Mouse (Mus musculus): ENCODE data around the gene Creld2. TPM values are rescaled to one million over a fixed set of nuclear protein-coding genes. Genes with fewer than 3 reads are reported as not detected.
"Not testable (repeated sequence)": the region's sequence is repeated elsewhere in the genome, so short reads cannot be mapped to it uniquely, and the experiment has no call there.

The Creld2 gene
- total RNA-seq (2014; rRNA removed) (51.4 and 70.2 TPM in 2 replicates), polyA plus RNA-seq (2012; rRNA removed) (32.6 and 32.9 TPM in 2 replicates)

DNA sequence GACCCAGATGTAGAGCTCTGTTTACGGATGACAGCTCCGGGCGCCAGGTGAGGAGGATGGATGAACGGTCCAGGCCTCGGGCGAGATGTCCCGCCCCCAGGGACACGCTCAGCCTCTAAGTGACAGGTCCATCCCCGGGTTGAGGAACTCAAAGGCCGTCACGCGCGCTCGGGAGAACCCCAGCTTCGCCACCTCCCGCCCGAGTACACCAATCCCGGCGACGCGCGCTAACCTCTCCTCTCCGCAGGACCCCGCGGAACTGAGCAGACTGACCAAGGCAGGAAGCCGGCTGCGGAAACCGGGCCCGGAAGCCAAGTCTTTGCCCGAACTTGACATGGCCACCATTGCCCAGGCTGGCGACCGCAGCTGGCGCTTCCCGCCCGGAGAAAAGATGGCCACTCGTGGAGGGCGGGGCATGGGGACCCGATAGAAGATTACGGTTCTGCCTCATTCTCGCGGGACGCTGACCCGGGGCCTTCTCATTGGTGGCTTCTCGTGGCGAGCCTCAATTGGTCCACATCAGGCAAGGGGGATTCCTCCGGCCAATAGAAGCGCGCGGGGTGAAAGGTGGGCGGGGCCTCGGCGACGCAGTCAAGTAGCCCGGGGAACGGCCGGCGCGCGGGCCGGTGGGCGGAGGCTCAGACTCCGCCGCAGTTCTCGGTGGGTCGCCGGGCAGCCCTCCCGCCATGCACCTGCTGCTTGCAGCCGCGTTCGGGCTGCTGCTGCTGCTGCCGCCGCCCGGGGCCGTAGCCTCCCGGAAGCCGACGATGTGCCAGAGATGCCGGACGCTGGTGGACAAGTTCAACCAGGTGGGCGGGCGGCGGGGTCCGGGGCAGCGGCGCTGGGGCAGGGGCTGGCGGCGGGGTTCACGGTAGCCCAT is at the start of gene Creld2, which contains the start of gene Alg12:
Gene Creld2, plus strand, starts transcription at position 621 of the 880 bp plus-strand sequence.
Gene Alg12, minus strand, starts transcription at position 293 of the 880 bp plus-strand sequence.
- DNase-seq (ENCODE audit: extremely low read depth, low read depth, low spot score), result peak; percentile 94
- no peaks in the 10 kb centered on the region for H3K27me3 ChIP-seq (ENCODE audit: control insufficient read depth, insufficient read depth, low read length)
- H3K36me3 ChIP-seq (ENCODE audit: control insufficient read depth, insufficient read depth, low read length), result peaks cover 16% of the 10 kb centered on the region; the same call in 1 of the 2 replicates
- TF ChIP-seq POLR2A (IDR thresholded peaks at IDR 0.05; ENCODE audit: extremely low read depth, insufficient read depth, low read length), result peak; percentile 68
- no peak for TF ChIP-seq CTCF (IDR thresholded peaks at IDR 0.05; ENCODE audit: low read depth, low read length)
- H3K27ac ChIP-seq (replicated peaks; ENCODE audit: insufficient read depth, low read depth, low read length), result peak within 1 kb of the TSS; percentile 69; the same call in 1 of the 2 replicates
- H3K79me2 ChIP-seq (ENCODE audit: control insufficient read depth, insufficient read depth, low read length), result peaks cover 10% of the 10 kb centered on the region
- H3K4me1 ChIP-seq (ENCODE audit: control insufficient read depth, insufficient read depth, low read length), result peaks cover 22% of the 10 kb centered on the region
- WGBS, result under 1% methylated on average over 88 of the region's 88 CpGs
- peak within 1 kb of the TSS; percentile 88 for H3K9ac ChIP-seq (ENCODE audit: low read depth, low read length)
- H3K4me3 ChIP-seq (ENCODE audit: insufficient read depth, low read depth, low read length), result peak within 1 kb of the TSS; percentile 87

DNA sequence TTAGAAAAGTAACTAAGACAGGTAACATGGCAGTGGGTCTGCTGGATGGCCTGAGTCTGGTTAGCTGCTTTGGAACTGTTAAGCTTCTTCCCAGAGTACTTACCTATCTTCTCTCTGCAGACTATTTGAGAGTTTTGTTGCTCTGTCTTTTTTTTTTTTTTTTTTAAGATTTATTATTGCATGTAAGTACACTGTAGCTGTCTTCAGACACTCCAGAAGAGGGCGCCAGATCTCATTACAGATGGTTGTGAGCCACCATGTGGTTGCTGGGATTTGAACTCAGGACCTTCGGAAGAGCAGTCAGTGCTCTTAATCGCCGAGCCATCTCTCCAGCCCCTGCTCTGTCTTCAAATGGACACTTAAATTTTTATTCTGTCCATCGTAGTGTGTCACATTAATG is 44.8 kb upstream of the Creld2 start:
- H3K27me3 ChIP-seq (ENCODE audit: control insufficient read depth, insufficient read depth, low read length); DNase-seq (ENCODE audit: extremely low read depth, low read depth, low spot score); H3K9ac ChIP-seq (ENCODE audit: low read depth, low read length); H3K27ac ChIP-seq (replicated peaks; ENCODE audit: insufficient read depth, low read depth, low read length); H3K79me2 ChIP-seq (ENCODE audit: control insufficient read depth, insufficient read depth, low read length); H3K4me3 ChIP-seq (ENCODE audit: insufficient read depth, low read depth, low read length); H3K4me1 ChIP-seq (ENCODE audit: control insufficient read depth, insufficient read depth, low read length): not testable (repeated sequence)
- H3K36me3 ChIP-seq (ENCODE audit: control insufficient read depth, insufficient read depth, low read length), result peaks cover 15% of the 10 kb centered on the region
- WGBS, result 95% methylated on average over 5 of the region's 5 CpGs

DNA sequence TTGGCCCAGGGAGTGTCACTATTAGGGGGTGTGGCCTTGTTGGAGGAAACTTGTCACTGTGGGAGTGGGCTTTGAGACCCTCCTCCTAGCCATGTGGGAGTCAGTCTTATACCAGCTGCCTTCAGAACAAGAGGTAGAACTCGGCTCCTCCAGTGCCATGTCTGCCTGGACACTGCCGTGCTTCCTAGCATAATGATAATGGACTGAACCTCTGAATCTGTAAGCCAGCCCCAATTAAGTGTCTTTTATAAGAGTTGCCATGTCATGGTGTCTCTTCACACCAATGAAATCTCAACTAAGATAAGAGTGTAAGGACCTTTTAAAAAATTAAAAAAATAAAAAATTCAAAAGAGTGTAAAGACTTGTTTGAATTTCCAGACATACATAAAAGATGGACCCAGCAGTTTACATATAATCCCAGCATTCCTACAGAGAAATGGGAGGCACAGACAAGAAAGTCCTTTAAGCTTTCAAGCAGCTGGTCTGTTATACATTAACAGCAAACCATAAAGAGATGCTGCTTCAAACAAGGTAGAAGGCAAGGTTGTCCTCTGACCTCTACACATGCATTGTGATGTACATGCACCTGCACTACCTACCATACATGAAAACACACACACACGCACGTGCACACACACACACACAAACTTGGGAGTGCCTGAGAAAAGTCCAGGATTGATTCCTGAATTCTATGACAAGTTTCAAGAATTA is 27.2 kb upstream of the Creld2 start:
- H3K4me1 ChIP-seq (ENCODE audit: control insufficient read depth, insufficient read depth, low read length), result no peaks in the 10 kb centered on the region
- H3K4me3 ChIP-seq (ENCODE audit: insufficient read depth, low read depth, low read length), result no peak overlapping the region
- TF ChIP-seq POLR2A (IDR thresholded peaks at IDR 0.05; ENCODE audit: extremely low read depth, insufficient read depth, low read length) (no peak), CTCF (IDR thresholded peaks at IDR 0.05; ENCODE audit: low read depth, low read length) (no peak)
- no peak overlapping the region for H3K27ac ChIP-seq (replicated peaks; ENCODE audit: insufficient read depth, low read depth, low read length)
- 85% methylated on average over 4 of the region's 4 CpGs for WGBS
- H3K27me3 ChIP-seq (ENCODE audit: control insufficient read depth, insufficient read depth, low read length), result no peaks in the 10 kb centered on the region
- DNase-seq (ENCODE audit: extremely low read depth, low read depth, low spot score), result no peak
- H3K9ac ChIP-seq (ENCODE audit: low read depth, low read length), result no peak overlapping the region
- no peaks in the 10 kb centered on the region for H3K79me2 ChIP-seq (ENCODE audit: control insufficient read depth, insufficient read depth, low read length)
- H3K36me3 ChIP-seq (ENCODE audit: control insufficient read depth, insufficient read depth, low read length), result no peaks in the 10 kb centered on the region

DNA sequence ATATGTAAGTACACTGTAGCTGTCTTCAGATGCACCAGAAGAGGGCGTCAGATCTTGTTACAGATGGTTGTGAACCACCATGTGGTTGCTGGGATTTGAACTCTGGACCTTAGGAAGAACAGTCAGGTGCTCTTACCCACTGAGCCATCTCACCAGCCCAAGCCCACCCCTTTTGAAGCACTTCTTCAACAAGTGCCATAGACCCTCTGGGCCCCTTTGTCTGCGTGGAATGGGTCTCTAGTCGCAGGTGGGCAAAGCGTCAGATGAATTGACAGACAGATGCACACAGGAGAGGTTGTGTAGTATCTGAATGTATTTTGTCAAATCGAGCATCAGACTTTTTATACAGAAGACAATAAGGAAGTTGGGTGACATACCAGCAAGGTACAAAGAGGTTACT is 24.7 kb upstream of the Creld2 start:
- not testable (repeated sequence) for H3K36me3 ChIP-seq (ENCODE audit: control insufficient read depth, insufficient read depth, low read length); DNase-seq (ENCODE audit: extremely low read depth, low read depth, low spot score); H3K79me2 ChIP-seq (ENCODE audit: control insufficient read depth, insufficient read depth, low read length); H3K9ac ChIP-seq (ENCODE audit: low read depth, low read length); H3K27ac ChIP-seq (replicated peaks; ENCODE audit: insufficient read depth, low read depth, low read length); H3K27me3 ChIP-seq (ENCODE audit: control insufficient read depth, insufficient read depth, low read length); H3K4me3 ChIP-seq (ENCODE audit: insufficient read depth, low read depth, low read length); H3K4me1 ChIP-seq (ENCODE audit: control insufficient read depth, insufficient read depth, low read length)
- 94% methylated on average over 5 of the region's 5 CpGs for WGBS

DNA sequence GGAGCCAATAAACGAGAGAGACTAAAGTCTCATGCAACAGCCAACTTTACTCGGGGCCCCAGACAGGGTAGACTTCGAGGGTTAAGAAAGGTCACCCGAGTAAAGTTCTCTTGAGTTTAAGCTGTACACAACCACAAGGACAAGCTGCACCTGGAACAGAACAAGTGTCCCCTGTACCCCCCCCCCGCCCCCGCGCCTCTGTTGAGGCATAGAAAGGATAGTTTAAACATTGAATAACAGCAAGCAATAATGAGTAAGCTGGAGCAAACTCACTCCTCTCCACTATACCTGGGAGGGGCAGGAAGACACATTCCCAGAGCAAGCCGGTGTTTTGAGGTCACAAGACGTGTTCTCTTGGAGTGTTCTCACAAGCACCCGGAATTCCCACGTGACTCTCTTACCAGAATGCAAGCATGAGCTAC is 19.5 kb upstream of the Creld2 start:
- TF ChIP-seq CTCF (IDR thresholded peaks at IDR 0.05; ENCODE audit: low read depth, low read length) (no peak), POLR2A (IDR thresholded peaks at IDR 0.05; ENCODE audit: extremely low read depth, insufficient read depth, low read length) (no peak)
- Histone ChIP-seq H3K27ac (replicated peaks; ENCODE audit: insufficient read depth, low read depth, low read length) (no peak overlapping the region), H3K4me3 (ENCODE audit: insufficient read depth, low read depth, low read length) (no peak overlapping the region), H3K27me3 (ENCODE audit: control insufficient read depth, insufficient read depth, low read length) (no peaks in the 10 kb centered on the region), H3K79me2 (ENCODE audit: control insufficient read depth, insufficient read depth, low read length) (no peaks in the 10 kb centered on the region), H3K36me3 (ENCODE audit: control insufficient read depth, insufficient read depth, low read length) (peaks cover 6% of the 10 kb centered on the region; the same call in 1 of the 2 replicates), H3K9ac (ENCODE audit: low read depth, low read length) (no peak overlapping the region), H3K4me1 (ENCODE audit: control insufficient read depth, insufficient read depth, low read length) (peaks cover 6% of the 10 kb centered on the region)
- 38% methylated on average over 11 of the region's 11 CpGs for WGBS
- no peak for DNase-seq (ENCODE audit: extremely low read depth, low read depth, low spot score)

Data from liver, adult 2 months (tissue).